Mouse (Mus musculus): ENCODE measurements at regions not wholly inside any gene's neighbourhood (a gene's known extent, or its start where the extent isn't known, plus 50 kb on each side); places are given as distances from the start of the nearest gene placed in this dataset.

- Histone ChIP-seq H3K36me3 (ENCODE audit: control insufficient read depth, insufficient read depth) (no peaks in the 10 kb centered on the region), H3K79me2 (ENCODE audit: control insufficient read depth, insufficient read depth) (no peaks in the 10 kb centered on the region), H3K4me2 (ENCODE audit: low read depth) (peak overlapping the region; percentile 76), H3ac (ENCODE audit: control insufficient read depth, insufficient read length) (no peak overlapping the region), H3K27me3 (ENCODE audit: control insufficient read depth, insufficient read depth, insufficient read length) (no peaks in the 10 kb centered on the region), H3K4me3 (no peak overlapping the region)
- no peak for TF ChIP-seq USF1 (IDR thresholded peaks at IDR 0.05; ENCODE audit: low read depth)
- no peak for TF ChIP-seq MYOG (IDR thresholded peaks at IDR 0.05; ENCODE audit: control insufficient read depth in 1 of 3, insufficient read depth in 1 of 3, insufficient read length in 2 of 3, low read depth in 2 of 3)
- no peak for TF ChIP-seq POLR2AphosphoS2 (IDR thresholded peaks at IDR 0.05; ENCODE audit: insufficient read length, low read depth)
- no peak for TF ChIP-seq MYOD1 (IDR thresholded peaks at IDR 0.05; ENCODE audit: control insufficient read depth in 1 of 3, insufficient read length in 2 of 3, low read depth in 2 of 3)
- no peak for TF ChIP-seq MAX (IDR thresholded peaks at IDR 0.05; ENCODE audit: low read depth)
- no peak for TF ChIP-seq SRF (IDR thresholded peaks at IDR 0.05; ENCODE audit: control insufficient read depth, insufficient read length, low read depth)
- TF ChIP-seq REST (IDR thresholded peaks at IDR 0.05; ENCODE audit: insufficient read depth, insufficient read length) = no peak
- TF ChIP-seq CEBPB (IDR thresholded peaks at IDR 0.05; ENCODE audit: insufficient read depth, poor library complexity, severe bottlenecking) = no peak
- no peak for TF ChIP-seq TCF12 (IDR thresholded peaks at IDR 0.05; ENCODE audit: insufficient read depth, poor library complexity, severe bottlenecking)
- no peak for TF ChIP-seq TCF3 (IDR thresholded peaks at IDR 0.05; ENCODE audit: insufficient read length, low read depth)
- no peak for TF ChIP-seq POLR2A (IDR thresholded peaks at IDR 0.05; ENCODE audit: insufficient read length, low read depth)
- TF ChIP-seq E2F4 (IDR thresholded peaks at IDR 0.05; ENCODE audit: insufficient read depth) = no peak
These were observed 200.9 kb downstream of the Ankrd50 start for GRCm38 (mm10) chr3:38283687-38284124.

- Histone ChIP-seq H3ac (ENCODE audit: control insufficient read depth, insufficient read length) (no peak overlapping the region), H3K4me3 (no peak overlapping the region), H3K79me2 (ENCODE audit: control insufficient read depth, insufficient read depth) (no peaks in the 10 kb centered on the region), H3K27me3 (ENCODE audit: control insufficient read depth, insufficient read depth, insufficient read length) (no peaks in the 10 kb centered on the region), H3K36me3 (ENCODE audit: control insufficient read depth, insufficient read depth) (no peaks in the 10 kb centered on the region), H3K4me2 (ENCODE audit: low read depth) (peak overlapping the region; percentile 76)
- no peak for TF ChIP-seq SRF (IDR thresholded peaks at IDR 0.05; ENCODE audit: control insufficient read depth, insufficient read length, low read depth)
- no peak for TF ChIP-seq REST (IDR thresholded peaks at IDR 0.05; ENCODE audit: insufficient read depth, insufficient read length)
- TF ChIP-seq MAX (IDR thresholded peaks at IDR 0.05; ENCODE audit: low read depth) = no peak
- TF ChIP-seq USF1 (IDR thresholded peaks at IDR 0.05; ENCODE audit: low read depth) = no peak
- TF ChIP-seq MYOD1 (IDR thresholded peaks at IDR 0.05; ENCODE audit: control insufficient read depth in 1 of 3, insufficient read length in 2 of 3, low read depth in 2 of 3) = no peak
- TF ChIP-seq TCF12 (IDR thresholded peaks at IDR 0.05; ENCODE audit: insufficient read depth, poor library complexity, severe bottlenecking) = no peak
- no peak for TF ChIP-seq POLR2A (IDR thresholded peaks at IDR 0.05; ENCODE audit: insufficient read length, low read depth)
- TF ChIP-seq CEBPB (IDR thresholded peaks at IDR 0.05; ENCODE audit: insufficient read depth, poor library complexity, severe bottlenecking) = no peak
- TF ChIP-seq MYOG (IDR thresholded peaks at IDR 0.05; ENCODE audit: control insufficient read depth in 1 of 3, insufficient read depth in 1 of 3, insufficient read length in 2 of 3, low read depth in 2 of 3) = no peak
- no peak for TF ChIP-seq POLR2AphosphoS2 (IDR thresholded peaks at IDR 0.05; ENCODE audit: insufficient read length, low read depth)
- TF ChIP-seq E2F4 (IDR thresholded peaks at IDR 0.05; ENCODE audit: insufficient read depth) = no peak
- no peak for TF ChIP-seq TCF3 (IDR thresholded peaks at IDR 0.05; ENCODE audit: insufficient read length, low read depth)
These were observed 201.8 kb downstream of the Ankrd50 start for GRCm38 (mm10) chr3:38282891-38283290.

- no peak overlapping the region for H3K4me2 ChIP-seq (ENCODE audit: low read depth)
- H3K4me3 ChIP-seq = no peak overlapping the region
- H3ac ChIP-seq (ENCODE audit: control insufficient read depth, insufficient read length) = no peak overlapping the region
These were observed 203.0 kb downstream of the Ankrd50 start for GRCm38 (mm10) chr3:38281683-38282082.

GRCm38 (mm10) chr3:38280876-38281275 lies 203.8 kb downstream of the Ankrd50 start:
- no peak overlapping the region for H3K4me2 ChIP-seq (ENCODE audit: low read depth)
- no peak overlapping the region for H3K4me3 ChIP-seq
- no peak overlapping the region for H3ac ChIP-seq (ENCODE audit: control insufficient read depth, insufficient read length)
- no peak for TF ChIP-seq MAX (IDR thresholded peaks at IDR 0.05; ENCODE audit: low read depth)
- no peak for TF ChIP-seq REST (IDR thresholded peaks at IDR 0.05; ENCODE audit: insufficient read depth, insufficient read length)
- no peak for TF ChIP-seq POLR2A (IDR thresholded peaks at IDR 0.05; ENCODE audit: insufficient read length, low read depth)
- no peak for TF ChIP-seq POLR2AphosphoS2 (IDR thresholded peaks at IDR 0.05; ENCODE audit: insufficient read length, low read depth)
- TF ChIP-seq MYOD1 (IDR thresholded peaks at IDR 0.05; ENCODE audit: control insufficient read depth in 1 of 3, insufficient read length in 2 of 3, low read depth in 2 of 3) = no peak
- no peak for TF ChIP-seq SRF (IDR thresholded peaks at IDR 0.05; ENCODE audit: control insufficient read depth, insufficient read length, low read depth)
- no peak for TF ChIP-seq TCF12 (IDR thresholded peaks at IDR 0.05; ENCODE audit: insufficient read depth, poor library complexity, severe bottlenecking)
- TF ChIP-seq E2F4 (IDR thresholded peaks at IDR 0.05; ENCODE audit: insufficient read depth) = no peak
- TF ChIP-seq MYOG (IDR thresholded peaks at IDR 0.05; ENCODE audit: control insufficient read depth in 1 of 3, insufficient read depth in 1 of 3, insufficient read length in 2 of 3, low read depth in 2 of 3) = no peak
- TF ChIP-seq TCF3 (IDR thresholded peaks at IDR 0.05; ENCODE audit: insufficient read length, low read depth) = no peak
- no peak for TF ChIP-seq USF1 (IDR thresholded peaks at IDR 0.05; ENCODE audit: low read depth)
- TF ChIP-seq CEBPB (IDR thresholded peaks at IDR 0.05; ENCODE audit: insufficient read depth, poor library complexity, severe bottlenecking) = no peak
- H3K79me2 ChIP-seq (ENCODE audit: control insufficient read depth, insufficient read depth) = no peaks in the 10 kb centered on the region
- no peaks in the 10 kb centered on the region for H3K27me3 ChIP-seq (ENCODE audit: control insufficient read depth, insufficient read depth, insufficient read length)
- no peaks in the 10 kb centered on the region for H3K36me3 ChIP-seq (ENCODE audit: control insufficient read depth, insufficient read depth)

More at GRCm38 (mm10) chr3:38281683-38282082, 203.0 kb downstream of the Ankrd50 start:
- no peaks in the 10 kb centered on the region for H3K79me2 ChIP-seq (ENCODE audit: control insufficient read depth, insufficient read depth)
- H3K36me3 ChIP-seq (ENCODE audit: control insufficient read depth, insufficient read depth) = no peaks in the 10 kb centered on the region
- no peaks in the 10 kb centered on the region for H3K27me3 ChIP-seq (ENCODE audit: control insufficient read depth, insufficient read depth, insufficient read length)
- TF ChIP-seq REST (IDR thresholded peaks at IDR 0.05; ENCODE audit: insufficient read depth, insufficient read length) (no peak), TCF12 (IDR thresholded peaks at IDR 0.05; ENCODE audit: insufficient read depth, poor library complexity, severe bottlenecking) (no peak), POLR2A (IDR thresholded peaks at IDR 0.05; ENCODE audit: insufficient read length, low read depth) (no peak), MYOD1 (IDR thresholded peaks at IDR 0.05; ENCODE audit: control insufficient read depth in 1 of 3, insufficient read length in 2 of 3, low read depth in 2 of 3) (no peak), CEBPB (IDR thresholded peaks at IDR 0.05; ENCODE audit: insufficient read depth, poor library complexity, severe bottlenecking) (no peak), E2F4 (IDR thresholded peaks at IDR 0.05; ENCODE audit: insufficient read depth) (no peak), SRF (IDR thresholded peaks at IDR 0.05; ENCODE audit: control insufficient read depth, insufficient read length, low read depth) (no peak), USF1 (IDR thresholded peaks at IDR 0.05; ENCODE audit: low read depth) (no peak), MYOG (IDR thresholded peaks at IDR 0.05; ENCODE audit: control insufficient read depth in 1 of 3, insufficient read depth in 1 of 3, insufficient read length in 2 of 3, low read depth in 2 of 3) (no peak), MAX (IDR thresholded peaks at IDR 0.05; ENCODE audit: low read depth) (no peak), TCF3 (IDR thresholded peaks at IDR 0.05; ENCODE audit: insufficient read length, low read depth) (no peak), POLR2AphosphoS2 (IDR thresholded peaks at IDR 0.05; ENCODE audit: insufficient read length, low read depth) (no peak)

Measured in myocyte (in vitro differentiated cells).